Mouse (Mus musculus) lung, embryonic 14.5 days (tissue): ENCODE measurements around the gene Tom1l2. TPM values are rescaled to one million over a fixed set of nuclear protein-coding genes. Genes with fewer than 3 reads are reported as not detected.

Experiments used
- ATAC-seq: fragments of 200-750 bp; cut with Nextera tagmentation; 2 replicates; pipeline ENCODE4 v1.8.0; 2017; ENCODE audit warnings: mild to moderate bottlenecking, moderate TSS enrichment, moderate library complexity; ENCODE audit not compliant: insufficient read depth
- DNase-seq: peaks from one replicate; pipeline ENCODE4 v3.0.0-alpha.2; 2015
- H3K27ac ChIP-seq: fragments of 300-500 bp; sonication (generic); 2 replicates; pipeline ENCODE4 v1.5.1; 2014; ENCODE audit warnings: low read depth, mild to moderate bottlenecking, moderate library complexity
- H3K27me3 ChIP-seq: fragments of 300-500 bp; sonication (generic); 2 replicates; pipeline ENCODE4 v1.6.1; 2014; ENCODE audit warnings: low read length, control low read depth; ENCODE audit not compliant: insufficient read depth
- H3K36me3 ChIP-seq: fragments of 300-500 bp; sonication (generic); 2 replicates; pipeline ENCODE4 v1.6.1; 2014; ENCODE audit warnings: control low read depth; ENCODE audit not compliant: insufficient read depth
- H3K4me1 ChIP-seq: fragments of 300-500 bp; sonication (generic); 2 replicates; pipeline ENCODE4 v1.6.1; 2014; ENCODE audit warnings: antibody characterized with exemption, control low read depth; ENCODE audit not compliant: insufficient read depth
- H3K4me2 ChIP-seq: fragments of 300-500 bp; sonication (generic); 2 replicates; pipeline ENCODE4 v1.6.1; 2014; ENCODE audit warnings: mild to moderate bottlenecking
- H3K4me3 ChIP-seq: fragments of 300-500 bp; sonication (generic); 2 replicates; pipeline ENCODE4 v1.5.1; 2014; ENCODE audit warnings: low read depth, low read length
- H3K9ac ChIP-seq: fragments of 300-500 bp; sonication (generic); 2 replicates; pipeline ENCODE4 v1.6.1; 2014
- H3K9me3 ChIP-seq: fragments of 300-500 bp; sonication (generic); 2 replicates; pipeline ENCODE4 v1.6.1; 2016; ENCODE audit warnings: low read depth, low read length, control low read depth
- CTCF ChIP-seq: IDR thresholded peaks from 2 replicates; pipeline ENCODE4 v1.5.1; 2016; ENCODE audit warnings: antibody characterized with exemption, low read depth
- WGBS: fragments of 180-500 bp; shearing (Covaris S2); extraction: QIAGEN DNeasy Blood & Tissue Kit; methylation state at CpG from one replicate; pipeline ENCODE4 v1.1.7; 2014; 5-methylcytosine and 5-hydroxymethylcytosine counted together
- polyA plus RNA-seq: library from polyadenylated mRNA; unstranded; fragments of >200 nt; fragmentation: Nextera tagmentation; extraction: Ambion mirVana; gene quantifications from 2 replicates; pipeline ENCODE4 v1.2.1, GENCODE M21; 2014

Tom1l2 gene
- polyA plus RNA-seq, 1 experiment from 2014 or later = 20.6 TPM

DNA sequence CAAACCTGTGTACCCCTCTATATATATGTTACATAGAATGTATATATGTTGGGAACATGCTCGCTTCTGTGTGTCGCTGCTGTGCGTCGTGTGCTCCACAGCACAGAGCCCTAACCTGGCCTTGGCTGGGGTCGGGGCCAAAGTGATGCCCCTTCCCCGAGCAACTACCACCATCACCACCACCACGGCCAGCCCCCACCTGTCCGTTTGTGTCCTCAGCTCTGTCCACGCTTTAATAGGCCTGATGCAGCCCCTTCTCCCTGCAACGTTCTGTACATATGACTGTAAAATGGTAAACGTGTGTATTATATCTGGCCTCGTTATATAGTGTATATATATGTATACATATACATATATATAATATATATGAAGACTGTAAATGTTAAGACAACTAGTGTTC lies 154.1 kb downstream of the Tom1l2 start:
- H3K4me3 ChIP-seq = no peak overlapping the region
- H3K27me3 ChIP-seq = no peaks in the 10 kb centered on the region
- no peak for TF ChIP-seq CTCF
- no peak overlapping the region for H3K9ac ChIP-seq
- no peak overlapping the region for H3K4me2 ChIP-seq
- 78% methylated on average over 12 of the region's 12 CpGs for WGBS
- peaks cover 95% of the 10 kb centered on the region for H3K36me3 ChIP-seq
- no peak for DNase-seq
- no peak overlapping the region for H3K27ac ChIP-seq
- no peak for ATAC-seq
- no peaks in the 10 kb centered on the region for H3K4me1 ChIP-seq
- H3K9me3 ChIP-seq = peaks cover 7% of the 10 kb centered on the region; the same call in 1 of the 2 replicates

- H3K27me3 ChIP-seq = no peaks in the 10 kb centered on the region
- H3K9ac ChIP-seq = no peak overlapping the region
- no peak overlapping the region for H3K4me3 ChIP-seq
- H3K4me1 ChIP-seq = no peaks in the 10 kb centered on the region
- no peak for ATAC-seq
- WGBS = 73% methylated on average over 24 of the region's 24 CpGs
- H3K27ac ChIP-seq = peak overlapping the region; percentile 8; the same call in 1 of the 2 replicates
- H3K4me2 ChIP-seq = no peak overlapping the region
- H3K36me3 ChIP-seq = peaks cover 95% of the 10 kb centered on the region
- no peak for DNase-seq
- H3K9me3 ChIP-seq = peaks cover 7% of the 10 kb centered on the region; the same call in 1 of the 2 replicates
- no peak for TF ChIP-seq CTCF
Observed at GRCm38 (mm10) chr11:60197998-60198619, 154.6 kb downstream of the Tom1l2 start.

DNA sequence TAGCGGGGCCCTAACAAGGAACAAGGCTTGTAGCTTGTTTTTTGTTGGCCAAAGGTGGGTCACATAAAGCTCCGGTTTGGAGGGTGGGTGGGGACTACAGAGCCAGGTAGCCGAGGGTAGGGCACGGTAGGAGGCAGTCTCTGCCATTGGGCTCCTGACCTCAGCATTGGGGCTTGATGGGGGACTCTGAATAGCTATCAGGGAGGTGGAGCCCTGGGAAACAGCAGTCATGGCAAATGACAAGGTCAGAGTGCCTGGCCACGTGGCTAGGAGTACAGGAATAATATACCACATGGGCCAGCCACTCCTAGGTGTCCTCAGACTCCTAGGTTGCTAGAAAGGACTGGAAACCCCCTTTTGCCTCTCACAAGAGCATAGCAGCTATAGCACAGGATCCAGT lies 156.4 kb downstream of the Tom1l2 start:
- no peaks in the 10 kb centered on the region for H3K27me3 ChIP-seq
- peaks cover 7% of the 10 kb centered on the region; the same call in 1 of the 2 replicates for H3K9me3 ChIP-seq
- ATAC-seq (no peak), DNase-seq (no peak)
- H3K27ac ChIP-seq = no peak overlapping the region
- peaks cover 95% of the 10 kb centered on the region for H3K36me3 ChIP-seq
- H3K4me1 ChIP-seq = no peaks in the 10 kb centered on the region
- H3K4me2 ChIP-seq = no peak overlapping the region
- no peak for TF ChIP-seq CTCF
- WGBS = 66% methylated on average over 5 of the region's 5 CpGs
- no peak overlapping the region for H3K9ac ChIP-seq
- H3K4me3 ChIP-seq = no peak overlapping the region

DNA sequence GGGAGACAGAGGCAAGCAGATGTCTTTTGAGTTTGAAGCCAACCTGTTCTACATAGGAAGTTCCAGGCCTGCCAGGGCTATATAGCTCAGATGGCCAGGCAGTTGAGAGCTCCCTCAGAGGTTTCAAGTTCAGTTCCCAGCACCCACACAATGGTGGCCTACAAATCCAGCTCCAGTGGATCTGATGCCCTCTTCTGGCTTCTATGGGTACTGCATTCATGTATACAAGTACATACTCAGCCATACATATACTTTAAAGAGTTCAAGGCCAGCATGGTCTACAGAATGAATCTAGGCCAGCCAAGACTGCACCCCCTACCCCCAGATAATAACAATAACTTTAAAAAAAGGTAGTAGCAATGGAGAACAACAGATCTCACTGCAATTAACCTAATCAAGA lies 157.6 kb downstream of the Tom1l2 start:
- Histone ChIP-seq H3K27ac (no peak overlapping the region), H3K9me3 (peaks cover 7% of the 10 kb centered on the region; the same call in 1 of the 2 replicates), H3K36me3 (peaks cover 95% of the 10 kb centered on the region), H3K4me3 (no peak overlapping the region), H3K9ac (no peak overlapping the region), H3K4me2 (no peak overlapping the region), H3K27me3 (no peaks in the 10 kb centered on the region), H3K4me1 (no peaks in the 10 kb centered on the region)
- TF ChIP-seq CTCF = peak; percentile 70
- DNase-seq = peak; percentile 68
- ATAC-seq = no peak

- Histone ChIP-seq H3K9me3 (peaks cover 7% of the 10 kb centered on the region; the same call in 1 of the 2 replicates), H3K9ac (no peak overlapping the region), H3K4me1 (no peaks in the 10 kb centered on the region), H3K4me2 (no peak overlapping the region), H3K27ac (no peak overlapping the region), H3K27me3 (no peaks in the 10 kb centered on the region), H3K4me3 (no peak overlapping the region), H3K36me3 (peaks cover 97% of the 10 kb centered on the region)
- WGBS = 69% methylated on average over 4 of the region's 4 CpGs
- ATAC-seq (no peak), DNase-seq (no peak)
- no peak for TF ChIP-seq CTCF
Observed at GRCm38 (mm10) chr11:60193556-60193955, 159.1 kb downstream of the Tom1l2 start.

DNA sequence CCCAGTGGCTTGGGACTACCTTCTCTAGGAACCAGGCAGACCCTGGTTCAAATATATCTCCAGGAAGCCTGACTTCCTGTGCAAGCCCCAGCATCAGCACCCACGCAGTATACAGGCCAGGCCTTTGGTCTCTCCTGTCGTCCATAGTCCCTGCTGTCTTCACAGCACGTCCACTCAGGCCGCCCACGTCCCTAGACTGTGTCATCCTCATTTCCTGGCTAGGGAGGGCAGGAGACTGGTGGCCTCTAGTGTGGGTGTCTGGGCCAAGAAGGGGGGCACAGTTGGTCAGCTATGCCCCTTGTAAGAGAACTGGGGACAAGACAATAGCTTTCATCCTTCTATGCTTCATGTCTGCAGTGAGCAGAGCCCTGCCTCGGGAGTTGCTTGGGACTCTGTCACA lies 160.2 kb downstream of the Tom1l2 start:
- no peak overlapping the region for H3K9ac ChIP-seq
- H3K4me2 ChIP-seq = no peak overlapping the region
- no peak overlapping the region for H3K27ac ChIP-seq
- H3K9me3 ChIP-seq = peaks cover 7% of the 10 kb centered on the region; the same call in 1 of the 2 replicates
- WGBS = 74% methylated on average over 6 of the region's 6 CpGs
- H3K27me3 ChIP-seq = no peaks in the 10 kb centered on the region
- TF ChIP-seq CTCF = no peak
- H3K36me3 ChIP-seq = peaks cover 97% of the 10 kb centered on the region
- no peak for ATAC-seq
- H3K4me1 ChIP-seq = no peaks in the 10 kb centered on the region
- no peak for DNase-seq
- no peak overlapping the region for H3K4me3 ChIP-seq

DNA sequence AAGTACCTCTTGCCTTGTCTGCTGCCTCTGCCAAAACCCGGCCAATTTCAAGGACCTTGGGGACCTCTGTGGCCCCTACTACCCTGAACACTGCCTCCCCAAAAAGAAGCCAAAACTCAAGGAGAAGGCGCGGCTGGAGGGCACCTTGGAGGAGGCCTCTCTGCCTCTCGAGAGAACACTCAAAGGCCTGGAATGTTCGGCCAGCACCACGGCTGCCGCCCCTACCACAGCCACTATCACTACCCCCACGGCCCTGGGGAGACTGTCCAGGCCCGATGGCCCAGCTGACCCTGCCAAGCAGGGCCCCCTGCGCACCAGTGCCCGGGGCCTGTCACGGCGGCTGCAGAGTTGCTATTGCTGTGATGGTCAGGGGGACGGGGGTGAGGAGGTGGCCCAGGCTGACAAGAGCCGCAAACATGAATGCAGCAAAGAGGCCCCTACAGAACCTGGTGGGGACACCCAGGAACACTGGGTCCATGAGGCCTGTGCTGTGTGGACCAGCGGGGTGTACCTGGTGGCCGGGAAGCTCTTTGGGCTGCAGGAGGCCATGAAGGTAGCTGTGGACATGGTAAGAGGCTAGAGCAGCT lies 162.6 kb downstream of the Tom1l2 start:
- Histone ChIP-seq H3K27ac (no peak overlapping the region; the same call in 1 of the 2 replicates), H3K36me3 (peaks cover 100% of the 10 kb centered on the region), H3K27me3 (no peaks in the 10 kb centered on the region), H3K4me2 (no peak overlapping the region), H3K4me1 (no peaks in the 10 kb centered on the region), H3K4me3 (no peak overlapping the region), H3K9ac (no peak overlapping the region), H3K9me3 (peaks cover 7% of the 10 kb centered on the region; the same call in 1 of the 2 replicates)
- no peak for ATAC-seq
- DNase-seq = no peak
- TF ChIP-seq CTCF = no peak
- 83% methylated on average over 17 of the region's 17 CpGs for WGBS
